Mouse (Mus musculus) thymus, postnatal 36 days (tissue): ENCODE measurements around the gene Gkap1.

Experiments
- DNase-seq, 2 experiments: peaks; one replicate each; pipeline ENCODE4 v3.0.0; 2022; ENCODE audit warnings: mixed read lengths in 2 of 2

Gene Gkap1

GRCm38 (mm10) chr13:58197211-58197610, 78.3 kb downstream of the Gkap1 start:
- DNase-seq = no peak

- no peak for DNase-seq
Measured at GRCm38 (mm10) chr13:58194908-58195307, 80.6 kb downstream of the Gkap1 start.

- no peak for DNase-seq
Measured at GRCm38 (mm10) chr13:58193221-58193620, 82.3 kb downstream of the Gkap1 start.

GRCm38 (mm10) chr13:58192146-58192545, 83.4 kb downstream of the Gkap1 start:
- no peak for DNase-seq

GRCm38 (mm10) chr13:58191516-58191915, 84.0 kb downstream of the Gkap1 start:
- DNase-seq = no peak

GRCm38 (mm10) chr13:58189473-58189872, 86.0 kb downstream of the Gkap1 start:
- DNase-seq = no peak

GRCm38 (mm10) chr13:58188412-58188811, 87.1 kb downstream of the Gkap1 start:
- peak; percentile 86 to 91 for DNase-seq

GRCm38 (mm10) chr13:58187751-58188150, 87.7 kb downstream of the Gkap1 start:
- no peak for DNase-seq

- DNase-seq = no peak
Measured at GRCm38 (mm10) chr13:58186281-58186680, 89.2 kb downstream of the Gkap1 start.

GRCm38 (mm10) chr13:58184111-58184510, 91.4 kb downstream of the Gkap1 start:
- no peak for DNase-seq
